Mouse (Mus musculus) kidney, postnatal 0 days (tissue): ENCODE results near the gene Elobl. TPM values are rescaled to one million over a fixed set of nuclear protein-coding genes. Genes with fewer than 3 reads are reported as not detected.

Experiments
- ATAC-seq: fragments of 200-750 bp; cut with Nextera tagmentation; replicated peaks from 2 replicates; pipeline ENCODE4 v1.8.0; 2017; ENCODE audit warnings: low read depth, moderate number of reproducible peaks, moderate TSS enrichment, moderate library complexity; ENCODE audit not compliant: low FRiP score
- DNase-seq: peaks from one replicate; pipeline ENCODE4 v3.0.0-alpha.2; 2016; ENCODE audit warnings: low spot score
- H3K27ac ChIP-seq: fragments of 300-500 bp; sonication (generic); 2 replicates; pipeline ENCODE4 v1.5.1; 2014; ENCODE audit warnings: mild to moderate bottlenecking
- H3K27me3 ChIP-seq: fragments of 300-500 bp; sonication (generic); 2 replicates; pipeline ENCODE4 v1.6.1; 2014; ENCODE audit warnings: low read length, mixed read lengths; ENCODE audit not compliant: insufficient read depth
- H3K36me3 ChIP-seq: fragments of 300-500 bp; sonication (generic); 2 replicates; pipeline ENCODE4 v1.6.1; 2014; ENCODE audit warnings: low read length, mixed read lengths; ENCODE audit not compliant: insufficient read depth
- H3K4me1 ChIP-seq: fragments of 300-500 bp; sonication (generic); replicated peaks from 2 replicates; pipeline ENCODE4 v1.6.1; 2014; ENCODE audit warnings: antibody characterized with exemption, low read length, mixed read lengths; ENCODE audit not compliant: insufficient read depth
- H3K4me2 ChIP-seq: fragments of 300-500 bp; sonication (generic); 2 replicates; pipeline ENCODE4 v1.6.1; 2014; ENCODE audit warnings: mild to moderate bottlenecking, low read length, moderate library complexity, mixed read lengths
- H3K4me3 ChIP-seq: fragments of 300-500 bp; sonication (generic); replicated peaks from 2 replicates; pipeline ENCODE4 v1.5.1; 2014; ENCODE audit warnings: low read depth, low read length
- H3K9ac ChIP-seq: fragments of 300-500 bp; sonication (generic); 2 replicates; pipeline ENCODE4 v1.6.1; 2014; ENCODE audit warnings: low read depth, low read length
- H3K9me3 ChIP-seq: fragments of 300-500 bp; sonication (generic); replicated peaks from 2 replicates; pipeline ENCODE4 v1.6.1; 2016; ENCODE audit warnings: low read length, inconsistent platforms, mixed read lengths
- CTCF ChIP-seq: IDR thresholded peaks from 2 replicates; pipeline ENCODE4 v1.5.1; 2016; ENCODE audit warnings: antibody characterized with exemption, low read depth, mild to moderate bottlenecking, moderate library complexity
- WGBS: fragments of 180-500 bp; shearing (Covaris S2); extraction: QIAGEN DNeasy Blood & Tissue Kit; methylation state at CpG from one replicate; pipeline ENCODE4 v1.1.7; 2014; 5-methylcytosine and 5-hydroxymethylcytosine counted together
- polyA plus RNA-seq: library from polyadenylated mRNA; unstranded; fragments of >200 nt; fragmentation: Nextera tagmentation; extraction: Ambion mirVana; gene quantifications from 2 replicates; pipeline ENCODE4 v1.2.1, GENCODE M21; 2015

The Elobl gene
- not detected in 2 replicates for polyA plus RNA-seq

DNA sequence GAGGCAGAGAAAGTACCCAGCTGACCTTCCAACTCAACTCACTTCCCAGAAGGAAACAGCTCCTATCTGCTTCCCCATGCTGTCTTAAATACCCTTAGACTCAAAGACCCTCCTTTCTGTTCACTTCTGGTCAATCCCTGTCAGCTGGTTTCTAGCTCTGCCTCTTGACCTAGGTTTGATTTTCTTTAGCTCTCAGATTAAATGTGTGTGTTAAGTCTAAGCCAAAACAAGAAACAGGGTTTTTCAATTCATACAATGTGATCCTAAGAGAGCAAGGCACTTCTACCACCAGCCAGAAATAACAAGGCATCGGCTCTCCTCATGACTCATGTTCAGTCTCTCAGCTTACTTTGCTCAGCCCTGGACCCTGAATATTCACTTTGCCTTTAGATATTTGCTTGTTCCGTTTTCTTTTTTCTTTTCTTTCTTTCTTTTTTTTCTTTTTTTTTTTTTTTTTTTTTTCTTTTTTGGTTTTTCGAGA, at the start of gene Elobl:
Elobl (minus strand) TSS at position 51 of the 481 bp plus-strand sequence.
- DNase-seq (no peak), ATAC-seq (no peak)
- no peak within 1 kb of the TSS for H3K4me3 ChIP-seq
- no peak within 1 kb of the TSS for H3K27ac ChIP-seq
- no peaks in the 10 kb centered on the region for H3K9me3 ChIP-seq
- H3K27me3 ChIP-seq, result no peaks in the 10 kb centered on the region
- 93% methylated on average over 2 of the region's 3 CpGs for WGBS
- no peak within 1 kb of the TSS for H3K9ac ChIP-seq
- no peak for TF ChIP-seq CTCF
- H3K36me3 ChIP-seq, result no peaks in the 10 kb centered on the region
- no peaks in the 10 kb centered on the region for H3K4me1 ChIP-seq
- no peak within 1 kb of the TSS for H3K4me2 ChIP-seq

- TF ChIP-seq CTCF, result no peak
- H3K4me1 ChIP-seq, result no peaks in the 10 kb centered on the region
Measured at GRCm38 (mm10) chr11:89012241-89012640, 45.5 kb upstream of the Elobl start.

GRCm38 (mm10) chr11:89009496-89009895, 42.8 kb upstream of the Elobl start:
- Histone ChIP-seq H3K36me3 (peaks cover 67% of the 10 kb centered on the region), H3K9ac (no peak overlapping the region), H3K4me1 (no peaks in the 10 kb centered on the region), H3K27ac (no peak overlapping the region), H3K27me3 (no peaks in the 10 kb centered on the region), H3K9me3 (no peaks in the 10 kb centered on the region), H3K4me2 (no peak overlapping the region), H3K4me3 (no peak overlapping the region)
- ATAC-seq (no peak), DNase-seq (no peak)
- TF ChIP-seq CTCF, result no peak
- 81% methylated on average over 7 of the region's 7 CpGs for WGBS

More at GRCm38 (mm10) chr11:89012241-89012640, 45.5 kb upstream of the Elobl start:
- no peak overlapping the region for H3K9ac ChIP-seq
- H3K36me3 ChIP-seq, result peaks cover 64% of the 10 kb centered on the region
- H3K9me3 ChIP-seq, result no peaks in the 10 kb centered on the region
- DNase-seq (no peak), ATAC-seq (no peak)
- H3K27ac ChIP-seq, result no peak overlapping the region
- 83% methylated on average over 5 of the region's 5 CpGs for WGBS
- H3K27me3 ChIP-seq, result no peaks in the 10 kb centered on the region
- H3K4me2 ChIP-seq, result no peak overlapping the region
- H3K4me3 ChIP-seq, result no peak overlapping the region

- DNase-seq (no peak), ATAC-seq (no peak)
- Histone ChIP-seq H3K9ac (no peak overlapping the region), H3K27ac (no peak overlapping the region), H3K4me3 (no peak overlapping the region), H3K9me3 (no peaks in the 10 kb centered on the region), H3K36me3 (peaks cover 67% of the 10 kb centered on the region), H3K4me1 (no peaks in the 10 kb centered on the region), H3K27me3 (no peaks in the 10 kb centered on the region), H3K4me2 (no peak overlapping the region)
- no peak for TF ChIP-seq CTCF
- WGBS, result 92% methylated on average over 9 of the region's 9 CpGs
Measured at GRCm38 (mm10) chr11:89009066-89009465, 42.3 kb upstream of the Elobl start.

DNA sequence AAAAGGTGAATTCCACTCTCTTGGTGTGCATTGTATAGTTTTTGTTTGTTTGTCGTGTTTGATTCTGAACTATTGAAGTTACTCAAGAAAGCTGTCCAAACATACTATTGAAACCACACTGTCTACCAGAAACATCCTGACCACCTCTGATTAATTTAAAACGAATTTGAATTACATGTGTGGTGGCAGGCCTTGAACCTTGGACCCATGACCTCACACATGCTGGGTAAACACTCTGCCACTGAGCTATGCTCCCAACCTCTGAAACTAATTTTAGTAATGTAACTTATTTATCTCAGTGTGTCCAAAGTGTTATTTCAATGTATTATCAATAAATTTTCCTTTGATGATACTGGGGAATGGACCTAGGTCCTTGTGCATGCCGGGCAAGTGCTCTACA, 40.9 kb upstream of the Elobl start:
- no peak overlapping the region for H3K4me2 ChIP-seq
- no peak overlapping the region for H3K4me3 ChIP-seq
- H3K36me3 ChIP-seq, result peaks cover 52% of the 10 kb centered on the region
- 0 out of 2 replicates have a peak, but pooled peaks cover 6% of the 10 kb centered on the region for H3K4me1 ChIP-seq
- WGBS, result 86% methylated on average over 3 of the region's 3 CpGs
- H3K27ac ChIP-seq, result no peak overlapping the region
- ATAC-seq, result no peak
- no peak overlapping the region for H3K9ac ChIP-seq
- no peaks in the 10 kb centered on the region for H3K27me3 ChIP-seq
- H3K9me3 ChIP-seq, result no peaks in the 10 kb centered on the region
- no peak for TF ChIP-seq CTCF
- DNase-seq, result no peak

DNA sequence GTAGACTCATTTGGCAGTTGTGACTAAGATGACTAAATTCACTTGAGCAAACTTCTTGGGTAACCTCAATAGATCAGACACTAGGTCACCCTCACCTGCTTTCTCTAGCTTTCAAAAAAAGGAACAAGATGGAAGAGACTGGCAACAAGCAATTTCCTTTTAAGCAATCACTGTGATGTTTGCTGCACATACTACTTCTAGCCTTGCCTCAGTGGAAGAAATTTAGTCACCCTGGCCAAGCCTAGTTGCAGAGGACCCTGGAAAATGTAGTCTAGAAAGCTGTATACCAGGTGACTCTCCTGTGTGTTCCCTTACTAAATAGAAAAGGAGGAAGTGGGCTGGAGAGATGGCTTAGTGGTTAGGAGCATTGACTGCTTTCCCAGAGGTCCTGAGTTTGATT, 39.7 kb upstream of the Elobl start:
- Histone ChIP-seq H3K27ac (no peak overlapping the region), H3K4me1 (peaks cover 12% of the 10 kb centered on the region; the same call in 1 of the 2 replicates), H3K4me3 (no peak overlapping the region), H3K36me3 (peaks cover 42% of the 10 kb centered on the region), H3K4me2 (no peak overlapping the region), H3K9ac (no peak overlapping the region), H3K9me3 (no peaks in the 10 kb centered on the region), H3K27me3 (no peaks in the 10 kb centered on the region)
- ATAC-seq, result no peak
- no peak for TF ChIP-seq CTCF
- DNase-seq, result no peak

DNA sequence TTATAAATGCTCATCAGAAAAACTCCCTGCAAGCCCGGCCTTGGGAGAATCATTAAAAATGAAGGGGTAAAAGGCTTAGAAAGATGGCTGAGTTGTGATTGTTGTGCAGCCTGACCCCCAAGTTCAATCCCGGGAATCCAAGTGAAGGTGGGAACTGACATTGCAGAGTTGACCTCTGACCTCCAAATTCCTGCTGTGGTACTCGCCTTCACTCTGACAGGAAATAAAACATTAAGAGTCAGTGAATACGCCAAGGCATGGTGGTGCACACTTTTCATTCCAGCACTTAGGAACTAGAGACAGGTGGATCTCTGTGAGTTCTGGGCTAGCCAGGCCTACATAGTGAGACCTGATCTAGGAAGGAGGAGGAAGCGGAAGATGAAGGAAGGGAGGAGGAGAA, 38.7 kb upstream of the Elobl start:
- Histone ChIP-seq H3K4me1 (peaks cover 18% of the 10 kb centered on the region; the same call in 1 of the 2 replicates), H3K4me3 (no peak overlapping the region), H3K36me3 (peaks cover 32% of the 10 kb centered on the region), H3K4me2 (no peak overlapping the region), H3K9me3 (no peaks in the 10 kb centered on the region), H3K27ac (no peak overlapping the region), H3K27me3 (no peaks in the 10 kb centered on the region), H3K9ac (no peak overlapping the region)
- no peak for TF ChIP-seq CTCF
- 56% methylated on average over 5 of the region's 5 CpGs for WGBS
- ATAC-seq (no peak), DNase-seq (no peak)
